8 mouse cellular contexts compared by ENCODE assay signal in genomic region chr1:63176604-63177421, GRCm38 (mm10). TPM values are rescaled to one million over a fixed set of nuclear protein-coding genes. Genes with fewer than 3 reads are reported as not detected.
DNase-seq lines count a peak whose midpoint lies in the region; ATAC-seq lines count a peak whose summit lies in the region.

Gene Eef1b2 (plus strand): TSS chr1:63176825.
Gene Ndufs1 (minus strand): TSS chr1:63176833.

- intact Hi-C loops in left cerebral cortex, postnatal 14 days (cut with DNase I): loop anchor here (10.0 kb wide), 1 partner anchor 378 kb away; no protein-coding TSS in a partner anchor

- H3K36me3 ChIP-seq in intestine, embryonic 14.5 days (ENCODE audit: control insufficient read depth, insufficient read depth, low read length): peaks cover 33% of the 10 kb centered on the region

- under 1% methylated on average over 72 of the region's 72 CpGs for WGBS in intestine, embryonic 14.5 days

- H3K27ac ChIP-seq in intestine, embryonic 14.5 days (ENCODE audit: low read depth): peak within 1 kb of the TSS; percentile 86

- H3K27me3 ChIP-seq in intestine, embryonic 14.5 days (replicated peaks; ENCODE audit: control insufficient read depth, insufficient read depth, low read length): no peaks in the 10 kb centered on the region

- H3K4me3 ChIP-seq in intestine, embryonic 14.5 days (ENCODE audit: low read depth, low read length): peak within 1 kb of the TSS; percentile 93

- H3K4me1 ChIP-seq in intestine, embryonic 14.5 days (replicated peaks; ENCODE audit: control insufficient read depth, insufficient read depth, low read length): peaks cover 22% of the 10 kb centered on the region

- ATAC-seq in intestine, embryonic 14.5 days (replicated peaks; ENCODE audit: low FRiP score, low TSS enrichment, low read depth): peak; percentile 90

- no peaks in the 10 kb centered on the region for H3K9me3 ChIP-seq in intestine, embryonic 14.5 days (ENCODE audit: control insufficient read depth, low read length)

- peak; percentile 93 to 95 for DNase-seq in adrenal gland, adult 18-20 months (ENCODE audit: low spot score in 2 of 2)
- peak; percentile 97 for DNase-seq in embryo, embryonic 11 days
- peak; percentile 97 for DNase-seq in gastrocnemius, postnatal 25 days
- peak; percentile 97 for DNase-seq in intestine, embryonic 14.5 days (ENCODE audit: low spot score)
- DNase-seq in left cerebral cortex, postnatal 14 days (ENCODE audit: low spot score in 2 of 2): peak; percentile 99
- peak; percentile 98 for DNase-seq in mesoderm, embryonic 11.5 days (ENCODE audit: low read depth, low spot score)
- DNase-seq in right cerebral cortex, postnatal 36 days (ENCODE audit: low spot score in 2 of 2): peak; percentile 95 to 96
- DNase-seq in yolk sac, embryonic 10.5 days (ENCODE audit: low spot score): peak; percentile 97

- H3K9ac ChIP-seq in intestine, embryonic 14.5 days (ENCODE audit: low read length): peak within 1 kb of the TSS; percentile 92

- peak within 1 kb of the TSS; percentile 94 for H3K4me2 ChIP-seq in intestine, embryonic 14.5 days (ENCODE audit: low read length)

RNA-seq across cellular contexts. Expression of gene Eef1b2, which starts in this region (rescaled TPM):
- total RNA-seq in adrenal gland, adult 18-20 months (2021): 100 to 1,000 TPM; 584 to 627 TPM
- total RNA-seq in gastrocnemius, postnatal 25 days (2021): 100 to 1,000 TPM; 289 to 311 TPM
- polyA plus RNA-seq in intestine, embryonic 14.5 days (2014; fragmentation: Nextera tagmentation; extraction: Ambion mirVana): 798 and 813 TPM in 2 replicates
- 100 to 1,000 TPM; 353 to 356 TPM for total RNA-seq in left cerebral cortex, postnatal 14 days (2021)

RNA-seq across cellular contexts. Expression of gene Ndufs1, which starts in this region (rescaled TPM):
- total RNA-seq in adrenal gland, adult 18-20 months (2021): 100 to 1,000 TPM; 272 to 350 TPM
- total RNA-seq in gastrocnemius, postnatal 25 days (2021): 100 to 1,000 TPM; 365 to 404 TPM
- 140 and 146 TPM in 2 replicates for polyA plus RNA-seq in intestine, embryonic 14.5 days (2014; fragmentation: Nextera tagmentation; extraction: Ambion mirVana)
- 100 to 1,000 TPM; 151 to 152 TPM for total RNA-seq in left cerebral cortex, postnatal 14 days (2021)

Comparison
In these comparisons a context has a peak if more than half of its experiments do, and no peak if none do; other contexts are left out.
1. Peak in every context shown above with its lines: DNase-seq, ATAC-seq, H3K4me3 ChIP-seq and H3K27ac ChIP-seq.